Mouse (Mus musculus) spleen, adult 2 months (tissue): ENCODE results near the gene Mrps17.

Experiments used
- CTCF ChIP-seq: fragments of 200-500 bp; IDR thresholded peaks from 2 replicates; pipeline ENCODE4 v1.5.1; 2011; ENCODE audit warnings: mild to moderate bottlenecking, inconsistent platforms; ENCODE audit not compliant: insufficient read depth, insufficient read length, insufficient replicate concordance; ENCODE audit errors: extremely low read depth
- POLR2A ChIP-seq: fragments of 200-500 bp; IDR thresholded peaks from 2 replicates; pipeline ENCODE4 v1.6.1; 2011; ENCODE audit warnings: low read depth, low read length, inconsistent platforms

DNA sequence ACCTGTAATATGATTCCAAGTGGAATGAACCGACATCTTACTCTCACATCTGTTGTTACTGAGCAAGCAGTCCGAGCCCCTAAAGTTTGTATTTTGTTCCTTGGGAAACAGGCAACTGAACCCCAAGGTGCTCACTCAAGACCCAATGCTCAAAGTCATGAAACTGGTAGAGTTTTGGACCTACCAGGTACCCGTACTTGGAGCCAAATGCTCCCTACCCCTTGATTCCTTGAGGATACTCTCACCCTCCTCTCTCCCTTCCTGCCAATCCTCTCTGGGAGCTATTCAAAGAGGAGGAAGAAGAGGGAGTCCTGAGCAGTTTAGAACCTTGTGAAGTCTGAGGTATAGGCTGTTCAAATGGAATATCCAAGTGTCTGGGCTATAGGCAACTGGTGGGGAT, 11.5 kb downstream of the Mrps17 start:
- no peak for TF ChIP-seq POLR2A
- no peak for TF ChIP-seq CTCF
